Mouse (Mus musculus) heart, postnatal 25 days (tissue): ENCODE measurements around the gene Mri1. TPM values are rescaled to one million over a fixed set of nuclear protein-coding genes. Genes with fewer than 3 reads are reported as not detected.

ENCODE experiments used
- DNase-seq: peaks from one replicate; pipeline ENCODE4 v3.0.0; 2022; ENCODE audit warnings: low spot score
- intact Hi-C: fragments of 180-260 bp; cut with DNase I; formaldehyde crosslinking; loops from one replicate; pipeline ENCODE4 v1.15.1; 2025
- total RNA-seq, 2 experiments: library from RNA; stranded (reverse); gene quantifications; 2 replicates each; pipeline ENCODE4 v1.2.3; 2021

The Mri1 gene
- total RNA-seq, 2 experiments from 2014 or later = 10.2 to 10.3 TPM

- intact Hi-C loops = no loop called here
- DNase-seq = no peak
Measured at GRCm38 (mm10) chr8:84241167-84241566, 16.0 kb downstream of the Mri1 start.

GRCm38 (mm10) chr8:84237542-84238229 is 19.4 kb downstream of the Mri1 start:
- no peak for DNase-seq
- intact Hi-C loops = loop anchor here (10.0 kb wide), 2 partner anchors 47 to 53 kb away; partner anchors contain the start of gene Nanos3

GRCm38 (mm10) chr8:84236998-84237473 is 20.1 kb downstream of the Mri1 start, which contains the start of gene Zswim4:
Zswim4 (minus strand) TSS chr8:84237055.
- peak; percentile 99 for DNase-seq
- intact Hi-C loops = loop anchor here (1.0 to 10.0 kb wide), 3 partner anchors 13 to 52 kb away; partner anchors contain the start of gene Nanos3

GRCm38 (mm10) chr8:84236410-84236997 is 20.6 kb downstream of the Mri1 start:
- DNase-seq = no peak
- intact Hi-C loops = loop anchor here (1.0 to 10.0 kb wide), 3 partner anchors 14 to 52 kb away; partner anchors contain the start of gene Nanos3

- intact Hi-C loops = loop anchor here (1.0 to 10.0 kb wide), 3 partner anchors 14 to 51 kb away; partner anchors contain the start of gene Nanos3
- no peak for DNase-seq
Measured at GRCm38 (mm10) chr8:84235746-84236409, 21.2 kb downstream of the Mri1 start.

GRCm38 (mm10) chr8:84233055-84233454 is 24.1 kb downstream of the Mri1 start:
- DNase-seq = no peak
- intact Hi-C loops = loop anchor here (10.0 kb wide), 2 partner anchors 48 to 52 kb away; partner anchors contain the start of gene Nanos3

GRCm38 (mm10) chr8:84230735-84231134 is 26.4 kb downstream of the Mri1 start:
- DNase-seq = no peak
- intact Hi-C loops = loop anchor here (10.0 kb wide), 2 partner anchors 46 to 54 kb away; partner anchors contain the start of gene Nanos3

GRCm38 (mm10) chr8:84223322-84224029 is 33.6 kb downstream of the Mri1 start:
- no peak for DNase-seq
- intact Hi-C loops = no loop called here

- intact Hi-C loops = no loop called here
- DNase-seq = no peak
Measured at GRCm38 (mm10) chr8:84222566-84223165, 34.5 kb downstream of the Mri1 start.

- no peak for DNase-seq
Measured at GRCm38 (mm10) chr8:84220105-84220504, 37.0 kb downstream of the Mri1 start.

GRCm38 (mm10) chr8:84218143-84218542 is 39.0 kb downstream of the Mri1 start:
- intact Hi-C loops = no loop called here

More at GRCm38 (mm10) chr8:84220105-84220504, 37.0 kb downstream of the Mri1 start:
- intact Hi-C loops = no loop called here

GRCm38 (mm10) chr8:84217206-84217605 is 39.9 kb downstream of the Mri1 start:
- intact Hi-C loops = no loop called here
- DNase-seq = no peak

More at GRCm38 (mm10) chr8:84218143-84218542, 39.0 kb downstream of the Mri1 start:
- DNase-seq = no peak

- no peak for DNase-seq
- intact Hi-C loops = no loop called here
Measured at GRCm38 (mm10) chr8:84213277-84213676, 43.8 kb downstream of the Mri1 start.

- intact Hi-C loops = no loop called here
- DNase-seq = no peak
Measured at GRCm38 (mm10) chr8:84211881-84212563, 45.1 kb downstream of the Mri1 start.

GRCm38 (mm10) chr8:84211202-84211601 is 45.9 kb downstream of the Mri1 start:
- no peak for DNase-seq
- intact Hi-C loops = no loop called here

GRCm38 (mm10) chr8:84210167-84210791 is 46.8 kb downstream of the Mri1 start:
- intact Hi-C loops = no loop called here
- peak; percentile 65 for DNase-seq

GRCm38 (mm10) chr8:84208381-84209380 is 48.4 kb downstream of the Mri1 start:
- no peak for DNase-seq

More at GRCm38 (mm10) chr8:84208381-84209380, 48.4 kb downstream of the Mri1 start:
- intact Hi-C loops = loop anchor here (1.0 kb wide), 1 partner anchor 21 kb away; no protein-coding TSS in a partner anchor
